Mouse (Mus musculus): ENCODE data around the gene Trappc13. TPM values are rescaled to one million over a fixed set of nuclear protein-coding genes. Genes with fewer than 3 reads are reported as not detected.

Trappc13 gene
- total RNA-seq, 2 experiments from 2014 or later = 47.6 to 50.2 TPM

GRCm38 (mm10) chr13:104122078-104122840 lies 56.0 kb downstream of the Trappc13 start:
- DNase-seq (ENCODE audit: low spot score in 2 of 2) = no peak

GRCm38 (mm10) chr13:104114827-104115226 lies 63.4 kb downstream of the Trappc13 start:
- DNase-seq (ENCODE audit: low spot score in 2 of 2) = no peak

GRCm38 (mm10) chr13:104113782-104114181 lies 64.5 kb downstream of the Trappc13 start:
- no peak for DNase-seq (ENCODE audit: low spot score in 2 of 2)

- DNase-seq (ENCODE audit: low spot score in 2 of 2) = no peak
These were observed 65.9 kb downstream of the Trappc13 start for GRCm38 (mm10) chr13:104112266-104112900.

GRCm38 (mm10) chr13:104110526-104110925 lies 67.7 kb downstream of the Trappc13 start:
- no peak for DNase-seq (ENCODE audit: low spot score in 2 of 2)

- peak; percentile 62 to 72 for DNase-seq (ENCODE audit: low spot score in 2 of 2)
These were observed 68.3 kb downstream of the Trappc13 start for GRCm38 (mm10) chr13:104109816-104110521.

GRCm38 (mm10) chr13:104109288-104109815 lies 68.9 kb downstream of the Trappc13 start, which contains the start of the genes Nln and Sgtb:
Nln (minus strand) TSS chr13:104109614.
Sgtb (plus strand) TSS chr13:104109741.
- DNase-seq (ENCODE audit: low spot score in 2 of 2) = peak; percentile 80 to 89

- DNase-seq (ENCODE audit: low spot score in 2 of 2) = peak in 1 of 2 experiments; percentile 34
These were observed 69.5 kb downstream of the Trappc13 start for GRCm38 (mm10) chr13:104108651-104109287.

- DNase-seq (ENCODE audit: low spot score in 2 of 2) = no peak
These were observed 76.5 kb downstream of the Trappc13 start for GRCm38 (mm10) chr13:104101606-104102235.

GRCm38 (mm10) chr13:104100416-104100815 lies 77.9 kb downstream of the Trappc13 start:
- DNase-seq (ENCODE audit: low spot score in 2 of 2) = no peak

- no peak for DNase-seq (ENCODE audit: low spot score in 2 of 2)
These were observed 81.1 kb downstream of the Trappc13 start for GRCm38 (mm10) chr13:104097190-104097589.

GRCm38 (mm10) chr13:104095955-104096354 lies 82.3 kb downstream of the Trappc13 start:
- DNase-seq (ENCODE audit: low spot score in 2 of 2) = no peak

- DNase-seq (ENCODE audit: low spot score in 2 of 2) = no peak
These were observed 83.5 kb downstream of the Trappc13 start for GRCm38 (mm10) chr13:104094531-104095385.

Other genes starting within 250 kb of the Trappc13 start
- gene Nln, start 68.9 kb downstream of the Trappc13 start, total RNA-seq (2021) = 10 to 100 TPM; 43.4 to 50.8 TPM
- gene Sgtb, start 68.7 kb downstream of the Trappc13 start, total RNA-seq (2021) = 10 to 100 TPM; 56.7 to 62.0 TPM
- 10 to 100 TPM; 55.5 to 57.4 TPM for gene Trim23, start 328 bp upstream of the Trappc13 start, total RNA-seq (2021)
- gene Cenpk, start 50.1 kb upstream of the Trappc13 start, total RNA-seq (2021) = 1 to 10 TPM; 3.0 to 4.5 TPM
- gene Ppwd1, start 50.4 kb upstream of the Trappc13 start, total RNA-seq (2021) = 10 to 100 TPM; 13.2 to 13.7 TPM
- gene Adamts6, start 109.4 kb upstream of the Trappc13 start, total RNA-seq (2021) = 1 to 10 TPM; 3.5 to 4.2 TPM

All from layer of hippocampus, postnatal 10 days (tissue).